Mouse (Mus musculus) intestine, postnatal 0 days (tissue): Measurements from ENCODE around the gene Lpcat1. TPM values are rescaled to one million over a fixed set of nuclear protein-coding genes. Genes with fewer than 3 reads are reported as not detected.

Experiments
- ATAC-seq: fragments of 200-750 bp; cut with Nextera tagmentation; 2 replicates; pipeline ENCODE4 v1.8.0; 2017; ENCODE audit warnings: mild to moderate bottlenecking, moderate TSS enrichment, moderate library complexity
- H3K27ac ChIP-seq: fragments of 300-500 bp; sonication (generic); 2 replicates; pipeline ENCODE4 v1.5.1; 2014; ENCODE audit warnings: mild to moderate bottlenecking, low read depth, low read length, moderate library complexity
- H3K27me3 ChIP-seq: fragments of 300-500 bp; sonication (generic); replicated peaks from 2 replicates; pipeline ENCODE4 v1.6.1; 2014; ENCODE audit warnings: low read length, mixed read lengths; ENCODE audit not compliant: control insufficient read depth, insufficient read depth
- H3K36me3 ChIP-seq: fragments of 300-500 bp; sonication (generic); 2 replicates; pipeline ENCODE4 v1.6.1; 2014; ENCODE audit warnings: mild to moderate bottlenecking, moderate library complexity; ENCODE audit not compliant: control insufficient read depth, insufficient read depth
- H3K4me1 ChIP-seq: fragments of 300-500 bp; sonication (generic); replicated peaks from 2 replicates; pipeline ENCODE4 v1.6.1; 2014; ENCODE audit warnings: antibody characterized with exemption, low read length, mixed read lengths; ENCODE audit not compliant: control insufficient read depth, insufficient read depth
- H3K4me2 ChIP-seq: fragments of 300-500 bp; sonication (generic); replicated peaks from 2 replicates; pipeline ENCODE4 v1.6.1; 2014; ENCODE audit warnings: low read depth, mild to moderate bottlenecking, moderate library complexity
- H3K4me3 ChIP-seq: fragments of 300-500 bp; sonication (generic); 2 replicates; pipeline ENCODE4 v1.5.1; 2014; ENCODE audit warnings: low read depth, low read length
- H3K9ac ChIP-seq: fragments of 300-500 bp; sonication (generic); 2 replicates; pipeline ENCODE4 v1.6.1; 2014; ENCODE audit warnings: mild to moderate bottlenecking, low read depth, low read length
- H3K9me3 ChIP-seq: fragments of 300-500 bp; sonication (generic); 2 replicates; pipeline ENCODE4 v1.6.1; 2016; ENCODE audit warnings: mixed run types; ENCODE audit not compliant: control insufficient read depth
- CTCF ChIP-seq: sonication (generic); IDR thresholded peaks from 2 replicates; pipeline ENCODE4 v1.5.1; 2016; ENCODE audit warnings: low read depth, mild to moderate bottlenecking, control low read depth, antibody characterized with exemption, moderate library complexity
- WGBS: fragments of 180-500 bp; shearing (Covaris S2); extraction: QIAGEN DNeasy Blood & Tissue Kit; methylation state at CpG from one replicate; pipeline ENCODE4 v1.1.7; 2014; 5-methylcytosine and 5-hydroxymethylcytosine counted together
- polyA plus RNA-seq: library from polyadenylated mRNA; unstranded; fragments of >200 nt; fragmentation: Nextera tagmentation; extraction: Ambion mirVana; gene quantifications from 2 replicates; pipeline ENCODE4 v1.2.1, GENCODE M21; 2015

Gene Lpcat1
- polyA plus RNA-seq, 1 experiment from 2014 or later: 8.2 TPM

DNA sequence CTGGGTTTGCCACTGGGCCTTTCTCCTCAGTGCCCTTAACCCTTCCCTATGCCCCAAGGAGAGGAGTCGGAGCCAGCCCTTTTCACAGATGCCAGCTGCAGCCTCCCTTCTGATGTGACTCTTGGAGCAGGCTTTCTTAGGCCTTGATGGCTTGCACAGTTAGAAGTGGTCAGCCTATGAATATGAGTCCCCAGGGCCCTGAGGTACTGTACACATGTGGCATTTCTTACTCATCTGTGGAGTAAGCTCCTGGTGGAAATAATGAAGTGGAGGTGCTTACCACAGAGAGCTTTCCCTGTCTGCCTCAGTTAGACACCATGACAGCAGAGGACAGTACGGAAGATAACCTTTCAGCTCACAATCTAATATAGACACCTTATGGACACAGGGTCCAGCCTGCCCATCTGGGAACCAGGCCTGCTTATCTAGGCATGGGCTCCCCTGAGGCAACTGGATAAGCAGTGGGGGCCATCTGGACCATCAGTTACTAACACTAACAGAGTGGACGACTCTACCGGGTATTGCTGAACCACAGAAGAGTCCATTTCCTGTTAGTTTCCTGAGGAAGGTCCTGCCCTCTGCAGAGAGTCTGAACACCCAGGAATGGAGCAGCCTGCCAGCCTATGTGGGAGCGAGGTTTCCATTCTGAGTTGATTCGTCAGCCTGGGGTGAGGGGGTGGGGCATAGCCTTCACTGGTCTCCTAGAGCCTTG, 33.1 kb downstream of the Lpcat1 start:
- Histone ChIP-seq H3K27ac (no peak overlapping the region), H3K4me1 (no peaks in the 10 kb centered on the region), H3K9me3 (no peaks in the 10 kb centered on the region), H3K4me2 (no peak overlapping the region), H3K4me3 (no peak overlapping the region), H3K9ac (no peak overlapping the region), H3K36me3 (peaks cover 4% of the 10 kb centered on the region), H3K27me3 (no peaks in the 10 kb centered on the region)
- WGBS: 64% methylated on average over 6 of the region's 6 CpGs
- ATAC-seq: no peak
- no peak for TF ChIP-seq CTCF

DNA sequence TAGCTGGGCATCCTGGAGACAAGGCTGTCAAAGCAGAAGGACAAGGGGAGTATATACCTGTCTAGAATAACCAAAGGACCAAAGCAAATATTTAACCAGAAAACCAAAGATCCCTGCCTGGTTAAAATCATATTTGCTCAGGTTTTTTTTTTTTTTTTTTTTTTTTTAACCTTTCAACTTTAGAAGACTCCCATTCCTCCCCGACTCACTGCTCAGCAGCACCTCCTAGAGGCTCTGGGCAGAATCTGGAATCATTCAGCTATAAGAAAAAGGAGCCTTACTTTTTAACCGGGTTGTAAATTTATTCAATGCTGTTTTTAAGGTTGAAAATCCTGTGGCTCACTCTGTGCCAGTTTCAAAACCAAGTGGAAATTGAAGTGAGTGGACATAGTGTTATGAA, 35.7 kb downstream of the Lpcat1 start:
- H3K4me1 ChIP-seq: no peaks in the 10 kb centered on the region
- H3K9ac ChIP-seq: no peak overlapping the region
- WGBS: 62% methylated on average over 2 of the region's 2 CpGs
- no peak overlapping the region for H3K27ac ChIP-seq
- ATAC-seq: no peak
- no peak overlapping the region for H3K4me3 ChIP-seq
- H3K36me3 ChIP-seq: peaks cover 7% of the 10 kb centered on the region
- no peaks in the 10 kb centered on the region for H3K9me3 ChIP-seq
- peak; percentile 60 for TF ChIP-seq CTCF
- H3K4me2 ChIP-seq: no peak overlapping the region
- no peaks in the 10 kb centered on the region for H3K27me3 ChIP-seq

DNA sequence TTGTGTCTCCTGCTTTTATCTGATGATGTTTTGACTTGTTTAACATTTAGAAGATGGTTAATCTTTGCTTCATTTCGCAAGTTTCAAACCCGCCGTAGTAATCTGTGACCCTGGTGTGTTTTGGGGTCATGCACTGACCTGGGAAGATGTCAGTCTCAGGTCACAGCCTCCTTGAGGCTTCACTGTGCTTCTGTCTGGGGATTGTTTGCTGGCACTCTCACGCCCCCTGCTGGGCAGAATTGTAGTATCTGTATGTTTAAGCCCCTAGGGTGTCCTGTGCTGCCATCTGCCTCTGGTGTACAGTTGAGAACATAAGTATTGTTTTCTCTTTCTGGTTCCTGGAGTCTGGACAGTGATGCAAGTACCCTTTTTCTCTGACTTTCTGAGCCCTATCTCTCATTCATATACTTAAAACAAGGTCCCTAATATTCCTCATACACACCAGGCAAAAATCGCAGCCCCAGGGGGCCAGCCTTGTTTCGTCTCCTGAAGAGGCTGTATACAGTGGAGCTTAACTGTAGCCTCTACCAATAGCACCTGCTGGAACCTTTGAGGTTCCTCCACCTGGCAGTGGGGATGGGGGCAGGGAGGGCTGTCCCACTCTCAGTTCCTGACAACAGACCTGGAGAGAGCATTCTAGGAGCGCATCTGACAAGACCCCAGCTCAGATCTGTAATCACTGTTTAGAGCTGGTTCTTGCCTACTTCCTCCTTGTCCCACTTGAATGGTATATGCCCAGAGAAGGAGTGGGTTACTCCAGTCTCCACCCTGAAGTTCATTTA, 38.9 kb downstream of the Lpcat1 start:
- Histone ChIP-seq H3K9ac (no peak overlapping the region), H3K27ac (no peak overlapping the region), H3K36me3 (peaks cover 3% of the 10 kb centered on the region; the same call in 1 of the 2 replicates), H3K4me2 (no peak overlapping the region), H3K4me3 (no peak overlapping the region), H3K27me3 (no peaks in the 10 kb centered on the region), H3K9me3 (no peaks in the 10 kb centered on the region), H3K4me1 (no peaks in the 10 kb centered on the region)
- peak; percentile 58 for ATAC-seq
- peak; percentile 95 for TF ChIP-seq CTCF
- WGBS: 64% methylated on average over 7 of the region's 7 CpGs

DNA sequence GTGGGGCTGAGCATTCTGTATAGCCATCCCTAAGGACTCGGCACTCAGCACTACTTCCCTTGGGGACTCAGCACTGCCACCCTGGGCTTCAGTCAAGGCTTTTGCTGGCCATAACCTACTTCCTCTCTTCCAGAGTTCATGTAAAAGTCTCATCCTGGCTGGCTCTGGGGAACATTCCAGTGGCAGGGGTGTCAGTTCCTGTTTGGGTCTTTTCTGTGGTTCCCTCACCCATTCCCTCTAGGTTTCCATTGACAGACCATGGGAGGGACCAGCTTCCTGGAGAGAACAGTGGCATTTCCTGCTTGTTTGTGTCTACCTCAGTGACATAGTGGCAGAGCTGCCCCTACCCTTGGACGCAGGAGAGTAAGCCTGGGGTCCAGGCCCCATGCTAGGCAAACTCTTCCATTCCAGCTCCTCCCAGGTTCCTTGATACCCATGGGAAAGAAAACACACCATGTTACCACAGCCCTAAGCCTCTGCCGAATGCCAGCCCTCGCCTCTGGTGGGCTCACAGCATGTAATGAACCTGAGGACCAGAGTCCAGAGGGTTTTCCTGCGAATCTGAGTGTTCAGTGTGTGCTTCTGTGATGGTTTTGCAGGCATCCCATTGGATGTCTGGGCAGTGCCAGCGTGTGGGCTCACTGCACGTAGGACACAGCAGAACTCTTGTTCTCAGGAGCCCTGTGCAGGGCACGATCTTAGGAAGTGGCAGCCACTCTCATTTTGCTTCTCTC, 42.0 kb downstream of the Lpcat1 start:
- no peak overlapping the region for H3K27ac ChIP-seq
- no peak overlapping the region for H3K9ac ChIP-seq
- no peaks in the 10 kb centered on the region for H3K4me1 ChIP-seq
- no peak for ATAC-seq
- H3K4me3 ChIP-seq: no peak overlapping the region
- H3K27me3 ChIP-seq: no peaks in the 10 kb centered on the region
- peaks cover 9% of the 10 kb centered on the region; the same call in 1 of the 2 replicates for H3K36me3 ChIP-seq
- 81% methylated on average over 8 of the region's 8 CpGs for WGBS
- H3K4me2 ChIP-seq: no peak overlapping the region
- no peak for TF ChIP-seq CTCF
- no peaks in the 10 kb centered on the region for H3K9me3 ChIP-seq

DNA sequence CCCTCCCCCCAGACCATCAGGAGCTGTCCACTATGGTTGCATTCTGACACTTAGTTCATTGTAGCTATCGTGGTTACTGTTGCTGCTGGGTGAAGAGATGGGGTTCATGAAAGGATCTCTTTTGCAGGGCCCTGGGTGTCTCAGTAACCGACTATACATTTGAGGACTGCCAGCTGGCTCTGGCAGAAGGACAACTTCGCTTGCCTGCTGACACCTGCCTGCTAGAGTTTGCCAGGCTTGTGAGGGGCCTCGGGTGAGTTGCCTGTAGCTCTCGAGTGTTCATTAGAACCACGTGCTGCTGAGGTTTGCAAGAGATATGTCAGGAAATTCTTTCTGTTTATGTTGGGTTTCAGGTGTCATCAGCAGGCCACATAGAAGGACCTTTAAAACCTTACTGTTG, 42.9 kb downstream of the Lpcat1 start:
- H3K27ac ChIP-seq: no peak overlapping the region
- WGBS: 76% methylated on average over 6 of the region's 6 CpGs
- H3K4me3 ChIP-seq: no peak overlapping the region
- no peak for TF ChIP-seq CTCF
- no peaks in the 10 kb centered on the region for H3K27me3 ChIP-seq
- H3K4me2 ChIP-seq: no peak overlapping the region
- no peak for ATAC-seq
- H3K9me3 ChIP-seq: no peaks in the 10 kb centered on the region
- no peaks in the 10 kb centered on the region for H3K4me1 ChIP-seq
- H3K36me3 ChIP-seq: peaks cover 16% of the 10 kb centered on the region; the same call in 1 of the 2 replicates
- H3K9ac ChIP-seq: no peak overlapping the region
